Mouse (Mus musculus) liver, postnatal 0 days (tissue): ENCODE results near the gene Tmem63a.

Experiments
- CTCF ChIP-seq: sonication (generic); IDR thresholded peaks from 2 replicates; pipeline ENCODE4 v1.5.1; 2016; ENCODE audit warnings: antibody characterized with exemption, low read depth
- EP300 ChIP-seq: IDR thresholded peaks from 2 replicates; pipeline ENCODE4 v1.6.1; 2016; ENCODE audit warnings: antibody characterized with exemption, low read depth, mild to moderate bottlenecking

- TF ChIP-seq CTCF, result no peak
- TF ChIP-seq EP300, result no peak
These were observed 66.1 kb downstream of the Tmem63a start for GRCm38 (mm10) chr1:181008266-181008665.
